8 mouse cellular contexts compared by ENCODE assay signal in genomic region chr9:40346232-40346984, GRCm38 (mm10).
A peak's percentile ranks its signal among the peaks of the same experiment; 100 is the strongest.
DNase-seq lines count a peak whose midpoint lies in the region; ATAC-seq lines count a peak whose summit lies in the region.

No protein-coding gene starts in this region.

- peak overlapping the region; percentile 33 for H3K4me3 ChIP-seq in forebrain, embryonic 12.5 days (replicated peaks)
- H3K4me3 ChIP-seq in hindbrain, embryonic 12.5 days, result peak overlapping the region; percentile 30
- peak overlapping the region; percentile 32 for H3K4me3 ChIP-seq in midbrain, embryonic 12.5 days
- H3K4me3 ChIP-seq in stomach, embryonic 16.5 days (replicated peaks; ENCODE audit: low read length), result peak overlapping the region; percentile 37

- peaks cover 28% of the 10 kb centered on the region for H3K4me1 ChIP-seq in forebrain, embryonic 12.5 days
- peaks cover 30% of the 10 kb centered on the region for H3K4me1 ChIP-seq in hindbrain, embryonic 12.5 days
- H3K4me1 ChIP-seq in midbrain, embryonic 12.5 days, result peaks cover 27% of the 10 kb centered on the region
- 0 out of 2 replicates have a peak, but pooled peaks cover 3% of the 10 kb centered on the region for H3K4me1 ChIP-seq in stomach, embryonic 16.5 days (ENCODE audit: control insufficient read depth, insufficient read depth, low read length)

- peak overlapping the region; percentile 80 for H3K27ac ChIP-seq in forebrain, embryonic 12.5 days
- peak overlapping the region; percentile 71 for H3K27ac ChIP-seq in hindbrain, embryonic 12.5 days
- H3K27ac ChIP-seq in midbrain, embryonic 12.5 days (replicated peaks), result peak overlapping the region; percentile 64
- H3K27ac ChIP-seq in stomach, embryonic 16.5 days (ENCODE audit: low read length), result 0 out of 2 replicates have a peak overlapping the region, but pooled peaks have one; percentile 6

- 31% methylated on average over 12 of the region's 16 CpGs for WGBS in forebrain, embryonic 12.5 days
- 13% methylated on average over 16 of the region's 16 CpGs for WGBS in hindbrain, embryonic 12.5 days
- WGBS in midbrain, embryonic 12.5 days, result 28% methylated on average over 16 of the region's 16 CpGs
- 11% methylated on average over 16 of the region's 16 CpGs for WGBS in stomach, embryonic 16.5 days

- ATAC-seq in forebrain, embryonic 12.5 days (ENCODE audit: low FRiP score), result peak; percentile 84
- peak; percentile 83 for ATAC-seq in hindbrain, embryonic 12.5 days (ENCODE audit: low FRiP score)
- ATAC-seq in midbrain, embryonic 12.5 days (ENCODE audit: low FRiP score, low read depth), result peak; percentile 77
- ATAC-seq in stomach, embryonic 16.5 days (ENCODE audit: insufficient read depth, low FRiP score), result peak; percentile 82

- peak; percentile 30 for DNase-seq in urinary bladder, postnatal 14 days (ENCODE audit: low spot score)
- no peak for DNase-seq in urinary bladder, adult 2 months (ENCODE audit: low spot score)
- peak; percentile 85 for DNase-seq in left cerebral cortex, postnatal 4 days
- DNase-seq in urinary bladder, postnatal 10 days (ENCODE audit: low spot score), result no peak

- H3K9me3 ChIP-seq in forebrain, embryonic 12.5 days, result no peaks in the 10 kb centered on the region
- no peaks in the 10 kb centered on the region for H3K9me3 ChIP-seq in hindbrain, embryonic 12.5 days (replicated peaks)
- H3K9me3 ChIP-seq in midbrain, embryonic 12.5 days, result no peaks in the 10 kb centered on the region
- no peaks in the 10 kb centered on the region for H3K9me3 ChIP-seq in stomach, embryonic 16.5 days (replicated peaks; ENCODE audit: control insufficient read depth, low read length)

- peak overlapping the region; percentile 54; the same call in 1 of the 2 replicates for H3K9ac ChIP-seq in forebrain, embryonic 12.5 days
- H3K9ac ChIP-seq in hindbrain, embryonic 12.5 days, result peak overlapping the region; percentile 54
- H3K9ac ChIP-seq in midbrain, embryonic 12.5 days (replicated peaks), result peak overlapping the region; percentile 50; the same call in 1 of the 2 replicates
- H3K9ac ChIP-seq in stomach, embryonic 16.5 days (ENCODE audit: low read length), result peak overlapping the region; percentile 63

- peak overlapping the region; percentile 61 for H3K4me2 ChIP-seq in forebrain, embryonic 12.5 days
- H3K4me2 ChIP-seq in hindbrain, embryonic 12.5 days (replicated peaks), result peak overlapping the region; percentile 55
- peak overlapping the region; percentile 57 for H3K4me2 ChIP-seq in midbrain, embryonic 12.5 days (replicated peaks)
- H3K4me2 ChIP-seq in stomach, embryonic 16.5 days (ENCODE audit: low read depth, low read length), result peak overlapping the region; percentile 66

- no peaks in the 10 kb centered on the region for H3K27me3 ChIP-seq in forebrain, embryonic 12.5 days
- H3K27me3 ChIP-seq in hindbrain, embryonic 12.5 days, result no peaks in the 10 kb centered on the region
- no peaks in the 10 kb centered on the region for H3K27me3 ChIP-seq in midbrain, embryonic 12.5 days
- H3K27me3 ChIP-seq in stomach, embryonic 16.5 days (ENCODE audit: control insufficient read depth, insufficient read depth, low read length), result no peaks in the 10 kb centered on the region

- intact Hi-C loops in left cerebral cortex, postnatal 4 days (cut with DNase I), result no loop called here

- no peaks in the 10 kb centered on the region for H3K36me3 ChIP-seq in forebrain, embryonic 12.5 days (replicated peaks)
- H3K36me3 ChIP-seq in hindbrain, embryonic 12.5 days, result no peaks in the 10 kb centered on the region
- no peaks in the 10 kb centered on the region for H3K36me3 ChIP-seq in midbrain, embryonic 12.5 days
- no peaks in the 10 kb centered on the region for H3K36me3 ChIP-seq in stomach, embryonic 16.5 days (ENCODE audit: control insufficient read depth, insufficient read depth, low read length)

Comparison
In these comparisons a context has a peak if more than half of its experiments do, and no peak if none do; other contexts are left out.
1. DNase-seq: peak in urinary bladder, postnatal 14 days (single experiment) and left cerebral cortex, postnatal 4 days (single experiment); none in urinary bladder, adult 2 months (single experiment) and urinary bladder, postnatal 10 days (single experiment).
2. H3K27ac ChIP-seq: peak in every context shown above with its lines; median percentile 80 in forebrain, embryonic 12.5 days; 71 in hindbrain, embryonic 12.5 days; 64 in midbrain, embryonic 12.5 days; 6 in stomach, embryonic 16.5 days.
3. Peak in every context shown above with its lines, with median percentiles within 50 percentile points of each other: ATAC-seq, H3K4me2 ChIP-seq, H3K4me3 ChIP-seq and H3K9ac ChIP-seq.